Mouse (Mus musculus) brain, embryonic 14.5 days (tissue): Measurements from ENCODE around the gene Cd44. TPM values are rescaled to one million over a fixed set of nuclear protein-coding genes. Genes with fewer than 3 reads are reported as not detected.

Experiments used
- DNase-seq: peaks from one replicate; pipeline ENCODE4 v3.0.0-alpha.2; 2011; ENCODE audit warnings: low read depth
- CTCF ChIP-seq: fragments of 200-500 bp; IDR thresholded peaks from 2 replicates; pipeline ENCODE4 v1.5.1; 2012; ENCODE audit warnings: inconsistent platforms, mild to moderate bottlenecking, moderate library complexity, borderline replicate concordance; ENCODE audit not compliant: insufficient read depth, insufficient read length; ENCODE audit errors: extremely low read depth
- POLR2A ChIP-seq: fragments of 200-500 bp; IDR thresholded peaks from 2 replicates; pipeline ENCODE4 v1.6.1; 2012; ENCODE audit warnings: mild to moderate bottlenecking, inconsistent platforms, borderline replicate concordance; ENCODE audit not compliant: poor library complexity, insufficient read depth, insufficient read length, severe bottlenecking; ENCODE audit errors: extremely low read depth
- polyA plus RNA-seq: library from polyadenylated mRNA; depleted of rRNA; stranded (reverse); fragments of >200 nt; gene quantifications from 2 replicates; pipeline ENCODE4 v1.2.3, GENCODE M21; 2012; rRNA removed

Gene Cd44
- 2.8 and 4.1 TPM in 2 replicates for polyA plus RNA-seq

DNA sequence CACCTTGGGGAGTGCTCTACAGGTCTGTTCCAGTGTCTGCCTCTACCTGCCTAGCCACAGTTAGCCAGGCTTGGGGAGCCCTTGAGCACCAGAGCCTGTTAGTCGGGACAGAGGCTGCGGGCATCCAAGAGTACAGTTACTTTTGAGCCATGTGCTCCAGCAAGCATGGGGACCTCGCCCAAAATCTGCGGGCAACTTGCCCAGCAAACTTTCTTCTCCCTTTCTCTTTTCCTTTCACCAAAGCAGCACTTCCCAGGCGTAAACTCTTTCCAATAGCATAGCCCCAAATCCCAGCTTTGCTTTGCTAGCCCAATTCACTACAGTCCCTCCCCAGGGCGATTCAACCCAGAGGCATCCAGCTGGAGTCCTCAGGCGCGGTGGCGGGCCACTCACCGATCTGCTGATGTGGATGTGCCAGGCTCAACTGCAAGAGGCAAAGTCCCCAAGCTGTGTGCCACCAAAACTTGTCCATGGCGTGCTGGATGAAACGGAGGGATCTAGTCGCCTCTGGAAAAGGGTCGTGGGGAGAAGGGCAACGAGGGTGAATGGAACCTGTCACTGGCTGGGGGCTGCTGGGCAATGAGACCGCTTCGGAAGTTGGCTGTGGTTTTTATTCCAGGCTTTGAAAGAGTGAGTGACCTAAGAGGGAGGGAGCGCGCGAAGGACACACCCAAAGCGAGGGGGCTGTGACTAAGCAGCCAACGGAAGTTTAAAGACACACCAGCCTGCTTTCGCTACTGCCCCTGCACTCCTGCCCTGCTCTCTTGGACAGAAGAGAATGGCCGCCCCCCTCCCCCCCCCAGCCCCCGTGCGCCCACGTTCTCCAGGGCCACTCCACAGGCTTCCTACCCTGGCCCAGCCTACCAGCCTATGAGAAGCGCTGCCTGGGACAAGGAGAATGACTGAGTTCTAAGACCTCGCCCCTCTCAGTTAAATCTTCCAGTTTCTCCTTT, at the start of gene Cd44:
Cd44 (minus strand) TSS at position 791 of the 953 bp plus-strand sequence.
- TF ChIP-seq CTCF (no peak), POLR2A (no peak)
- peak; percentile 47 for DNase-seq

DNA sequence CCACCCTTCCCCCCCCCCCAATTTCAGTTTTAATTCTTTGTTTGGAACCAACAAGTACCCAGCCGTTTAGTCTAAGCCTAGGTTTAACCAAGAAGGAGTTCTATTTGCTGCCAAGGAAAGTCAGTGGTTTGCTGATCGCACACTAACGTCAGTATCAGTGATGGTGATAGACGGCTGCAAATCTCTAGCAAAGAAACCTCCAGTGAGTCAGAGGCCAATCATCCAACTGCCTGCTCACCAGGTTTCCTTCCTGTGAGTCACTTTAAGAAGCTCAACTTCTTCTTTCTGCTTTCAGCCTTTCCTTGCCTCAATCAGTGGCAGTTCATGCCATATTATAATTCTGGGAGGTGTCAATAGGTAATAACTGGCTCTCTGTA, 47.0 kb upstream of the Cd44 start:
- TF ChIP-seq POLR2A (no peak), CTCF (no peak)
- DNase-seq: no peak

- TF ChIP-seq CTCF: no peak
- TF ChIP-seq POLR2A: no peak
Observed at GRCm38 (mm10) chr2:102947846-102948480, 46.5 kb upstream of the Cd44 start.

GRCm38 (mm10) chr2:102945111-102945510, 43.6 kb upstream of the Cd44 start:
- TF ChIP-seq CTCF: no peak
- no peak for DNase-seq

More at GRCm38 (mm10) chr2:102947846-102948480, 46.5 kb upstream of the Cd44 start:
- DNase-seq: no peak

DNA sequence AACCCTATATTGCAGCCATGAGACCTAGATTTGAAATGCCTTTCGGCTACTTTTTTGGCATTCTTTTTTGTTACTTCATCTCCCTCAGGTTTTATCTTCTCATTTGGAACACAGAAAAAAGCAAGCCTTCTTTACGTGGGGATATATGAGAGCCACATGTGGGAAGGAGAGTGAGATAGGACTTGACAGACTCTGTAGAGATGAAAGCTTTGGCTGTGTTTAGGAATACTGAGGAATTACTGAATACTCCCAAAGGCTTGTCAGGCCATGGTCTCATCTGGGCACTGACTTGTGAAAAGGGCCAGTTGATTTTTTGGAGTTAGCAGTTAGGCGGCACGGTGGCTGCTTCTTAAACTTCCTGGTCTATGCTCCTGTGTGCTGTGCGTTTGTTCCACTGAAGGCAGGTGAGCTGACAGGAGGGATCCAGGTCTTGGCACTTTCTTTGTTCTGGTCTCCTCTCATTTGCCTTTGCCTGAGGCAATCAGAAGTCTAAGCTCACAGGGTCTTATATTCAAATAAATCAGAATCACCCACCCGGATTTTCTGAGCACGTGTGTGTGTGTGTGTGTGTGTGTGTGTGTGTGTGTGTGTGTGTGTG, 43.0 kb upstream of the Cd44 start:
- DNase-seq: no peak
- no peak for TF ChIP-seq CTCF
- no peak for TF ChIP-seq POLR2A

- peak; percentile 90 for DNase-seq
- TF ChIP-seq CTCF: no peak
- no peak for TF ChIP-seq POLR2A
Observed at GRCm38 (mm10) chr2:102943983-102944382, 42.5 kb upstream of the Cd44 start.

DNA sequence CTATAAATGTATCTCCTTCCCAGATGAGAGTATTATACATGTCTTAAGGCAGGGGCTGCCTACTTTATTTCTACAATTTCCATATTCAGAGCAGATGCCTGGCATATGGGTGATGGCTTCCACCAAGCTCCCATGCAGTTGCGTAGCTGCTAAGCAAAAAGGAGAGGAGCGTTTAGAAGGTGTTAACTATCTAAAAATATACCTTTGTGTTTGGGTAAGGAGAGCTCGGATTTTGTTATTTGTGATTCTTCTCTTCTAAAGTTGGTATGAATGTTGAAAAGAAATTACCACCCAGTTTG, 41.3 kb upstream of the Cd44 start:
- TF ChIP-seq CTCF (no peak), POLR2A (no peak)
- DNase-seq: no peak

- TF ChIP-seq POLR2A (no peak), CTCF (no peak)
Observed at GRCm38 (mm10) chr2:102941937-102942781, 40.7 kb upstream of the Cd44 start.

DNA sequence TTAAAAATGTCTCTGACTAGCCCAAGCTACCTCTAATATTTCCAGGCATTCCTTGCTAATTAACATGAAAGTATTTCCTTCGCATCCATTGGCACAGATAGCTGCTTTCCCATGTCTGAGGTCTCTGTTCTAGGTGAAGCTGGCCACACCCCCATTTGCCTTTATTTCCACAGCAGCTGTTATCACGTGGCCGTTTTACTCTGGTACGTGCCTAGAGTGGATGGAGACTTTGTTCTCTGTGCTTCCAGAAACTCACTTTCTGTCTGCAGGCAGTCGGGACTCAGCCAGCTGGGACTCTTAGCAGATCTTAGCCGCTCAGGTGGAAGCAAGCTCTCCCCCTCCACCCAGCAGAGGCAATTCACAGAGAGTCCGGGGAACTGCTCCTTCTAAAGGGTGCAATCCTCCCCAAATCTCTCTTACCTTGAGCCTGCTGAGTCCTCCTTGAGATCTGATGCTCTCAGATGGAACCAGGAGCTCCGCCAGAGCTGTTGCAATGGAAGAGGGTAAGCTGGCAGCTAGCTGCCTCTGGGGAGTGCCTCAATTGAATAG, 39.4 kb upstream of the Cd44 start:
- no peak for TF ChIP-seq CTCF
- TF ChIP-seq POLR2A: no peak
- DNase-seq: no peak

More at GRCm38 (mm10) chr2:102941937-102942781, 40.7 kb upstream of the Cd44 start:
- DNase-seq: no peak

- DNase-seq: no peak
- TF ChIP-seq CTCF (no peak), POLR2A (no peak)
Observed at GRCm38 (mm10) chr2:102940158-102940557, 38.7 kb upstream of the Cd44 start.

GRCm38 (mm10) chr2:102936886-102937285, 35.4 kb upstream of the Cd44 start:
- TF ChIP-seq POLR2A (no peak), CTCF (no peak)
- DNase-seq: no peak

GRCm38 (mm10) chr2:102934834-102935233, 33.4 kb upstream of the Cd44 start:
- no peak for DNase-seq
- TF ChIP-seq POLR2A: no peak
- no peak for TF ChIP-seq CTCF
